Mouse (Mus musculus): Measurements from ENCODE around the gene Sept5. TPM values are rescaled to one million over a fixed set of nuclear protein-coding genes. Genes with fewer than 3 reads are reported as not detected.

Sept5 gene
- polyA plus RNA-seq, 1 experiment = 44.7 TPM

DNA sequence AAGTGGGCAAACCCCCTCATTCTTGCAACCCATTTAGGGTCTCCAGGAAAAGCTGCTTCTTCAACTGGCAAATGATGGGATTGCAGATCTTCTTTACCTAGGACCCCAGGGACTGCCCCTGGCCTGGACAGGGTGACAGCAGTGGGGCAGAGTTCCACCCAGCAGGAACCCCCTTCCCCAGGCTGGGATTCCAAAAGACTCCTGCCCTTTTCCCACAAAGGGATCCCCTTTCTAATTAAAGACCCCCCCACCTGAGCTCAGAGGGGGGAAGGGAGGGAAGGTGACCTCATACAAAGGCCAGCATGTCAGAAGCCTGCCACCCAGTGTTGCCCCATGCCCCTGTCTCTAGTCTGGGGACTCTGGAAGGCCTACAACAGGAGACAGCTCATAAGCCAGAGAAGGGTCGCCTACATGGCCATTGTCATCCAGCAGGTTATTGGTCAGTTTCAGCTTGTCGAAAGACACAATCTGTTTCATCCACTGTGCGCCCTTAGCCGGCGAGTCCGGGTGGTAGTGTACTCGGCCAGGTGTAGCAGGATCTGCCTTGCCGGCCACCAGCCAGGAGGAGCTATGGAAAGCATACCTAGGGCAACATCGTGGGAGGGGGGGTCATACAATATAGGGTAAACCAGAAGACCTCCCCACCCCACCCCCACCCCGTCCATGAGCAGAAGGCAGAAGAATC, 45.9 kb downstream of the Sept5 start:
- DNase-seq (ENCODE audit: low spot score) = no peak

DNA sequence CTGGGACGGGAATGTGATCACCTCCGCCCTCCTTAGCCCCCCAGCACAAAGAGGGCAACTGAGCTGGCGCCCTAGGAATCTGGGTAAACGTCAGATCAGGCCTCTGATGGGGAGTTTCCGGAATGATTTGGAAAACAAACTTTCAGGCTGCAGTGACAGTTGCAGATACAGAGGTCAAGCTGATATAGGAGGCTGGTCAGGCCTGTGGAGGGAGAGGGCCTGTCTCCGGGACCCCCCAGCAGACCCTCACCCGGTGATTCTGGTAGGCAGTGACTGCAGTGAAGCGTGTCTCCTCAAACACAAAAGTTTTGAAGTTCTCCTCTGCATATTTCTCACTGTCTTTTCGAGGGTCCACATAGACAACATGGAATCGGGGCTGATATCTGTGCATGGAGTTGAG, 46.6 kb downstream of the Sept5 start:
- DNase-seq (ENCODE audit: low spot score) = no peak

DNA sequence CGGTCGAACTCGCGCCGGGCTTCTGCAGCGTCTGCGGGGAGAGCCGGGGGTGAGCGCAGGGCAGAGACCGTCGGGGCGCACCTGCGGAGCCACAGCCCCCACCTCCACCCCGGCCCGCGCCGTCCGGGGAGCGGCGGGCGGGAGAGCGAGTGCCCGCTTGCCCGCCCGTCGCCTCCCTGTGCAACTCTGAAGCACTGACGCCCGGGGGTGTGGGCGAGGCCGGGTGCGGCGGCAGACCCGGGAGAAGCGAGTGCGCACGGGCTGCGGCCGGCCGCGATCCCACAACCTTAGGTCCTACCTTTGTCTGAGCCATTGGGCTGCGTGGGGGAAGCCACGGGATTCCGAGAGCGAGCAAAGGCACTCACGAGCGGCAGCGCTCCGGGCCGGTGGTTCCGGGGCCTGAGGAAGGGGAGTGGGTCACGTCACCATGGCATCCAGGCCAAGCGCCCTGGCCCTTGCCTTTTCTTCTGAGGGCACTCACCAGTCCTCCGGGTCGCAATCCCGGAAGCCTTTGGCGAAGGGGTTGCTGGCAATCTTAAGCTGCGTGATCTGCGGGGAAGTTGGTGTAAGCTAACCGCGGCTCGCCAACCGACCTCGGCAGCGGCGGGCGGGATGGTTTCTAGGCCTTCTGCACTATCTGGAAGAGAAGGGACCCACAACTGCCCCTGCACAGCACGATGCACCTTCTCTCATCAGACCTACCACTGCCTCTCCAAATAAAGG, 47.2 kb downstream of the Sept5 start:
- no peak for DNase-seq (ENCODE audit: low spot score)

DNA sequence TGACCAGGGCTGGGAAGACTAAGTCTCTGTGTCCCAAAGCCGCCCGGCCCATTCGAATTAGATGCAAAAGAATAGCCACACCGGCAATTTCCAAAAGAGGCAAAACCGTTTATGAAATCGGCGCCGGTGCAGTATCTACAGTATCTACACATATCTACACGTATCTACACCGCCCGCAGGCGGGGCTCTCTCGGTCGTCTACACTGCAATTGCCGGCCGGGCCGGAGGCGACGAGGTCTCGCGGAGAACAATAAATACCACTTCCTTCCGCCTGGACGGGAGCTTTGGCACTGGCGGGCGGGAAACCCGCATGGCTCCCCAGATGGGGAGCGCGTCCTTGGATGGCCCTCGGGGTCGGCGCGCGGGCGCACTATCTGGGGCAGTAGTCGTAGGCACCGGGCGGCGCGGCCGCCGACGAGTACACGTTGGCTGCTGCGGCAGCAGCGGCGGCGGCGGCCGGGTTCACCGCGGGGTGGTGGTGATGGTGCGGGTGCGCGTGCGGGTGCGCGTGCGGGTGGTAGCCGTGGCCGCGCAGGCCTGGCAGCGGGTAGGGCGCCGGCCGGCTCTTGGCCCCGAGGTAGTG, 48.0 kb downstream of the Sept5 start:
- no peak for DNase-seq (ENCODE audit: low spot score)

DNA sequence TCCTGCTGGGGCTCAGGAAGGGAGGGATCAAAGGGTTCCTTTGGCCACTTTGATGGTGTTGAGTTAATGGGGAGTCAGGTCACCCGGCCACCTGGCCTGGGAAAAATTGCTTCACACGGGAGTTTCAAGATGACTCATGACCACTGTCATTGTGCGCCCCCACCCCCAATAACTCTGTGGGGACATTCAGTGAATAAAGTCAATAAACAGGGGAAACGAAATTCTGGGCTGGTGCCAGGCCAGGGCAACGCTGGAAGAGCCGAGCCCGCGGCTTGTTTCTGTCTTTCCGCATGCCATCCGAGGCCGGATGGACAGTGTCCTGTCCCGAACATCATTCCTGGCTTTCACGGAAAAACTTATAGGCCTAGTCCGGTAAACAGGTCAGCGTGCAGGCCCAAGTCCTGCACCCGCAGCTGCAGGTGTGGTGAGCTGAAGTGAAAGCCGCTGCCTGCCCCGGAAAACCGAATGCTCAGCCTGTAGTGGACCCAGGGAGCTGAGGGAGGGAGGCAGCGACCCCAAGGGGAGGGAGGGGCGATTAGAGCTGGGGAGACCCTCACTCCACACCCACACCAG, 48.6 kb downstream of the Sept5 start:
- no peak for DNase-seq (ENCODE audit: low spot score)

DNA sequence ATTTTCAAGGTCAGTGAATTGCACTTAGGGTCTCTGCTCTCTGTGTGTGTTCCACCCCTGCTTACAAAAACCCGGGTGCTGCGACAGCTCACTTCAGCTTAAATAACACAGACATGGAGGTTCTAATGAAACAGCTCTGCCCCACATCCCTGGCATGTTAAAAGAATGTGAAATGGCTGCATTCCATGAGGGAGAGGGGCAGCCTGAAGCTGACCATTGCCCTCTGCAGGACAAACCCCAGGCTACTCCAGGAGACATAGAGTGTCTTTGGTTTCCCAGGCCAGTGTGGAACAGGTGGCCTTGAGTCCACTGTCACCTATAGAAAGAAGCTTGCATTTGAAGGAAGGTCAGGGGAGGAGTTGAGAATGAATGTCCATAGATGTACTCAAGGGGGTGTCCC, 49.4 kb downstream of the Sept5 start:
- no peak for DNase-seq (ENCODE audit: low spot score)

DNA sequence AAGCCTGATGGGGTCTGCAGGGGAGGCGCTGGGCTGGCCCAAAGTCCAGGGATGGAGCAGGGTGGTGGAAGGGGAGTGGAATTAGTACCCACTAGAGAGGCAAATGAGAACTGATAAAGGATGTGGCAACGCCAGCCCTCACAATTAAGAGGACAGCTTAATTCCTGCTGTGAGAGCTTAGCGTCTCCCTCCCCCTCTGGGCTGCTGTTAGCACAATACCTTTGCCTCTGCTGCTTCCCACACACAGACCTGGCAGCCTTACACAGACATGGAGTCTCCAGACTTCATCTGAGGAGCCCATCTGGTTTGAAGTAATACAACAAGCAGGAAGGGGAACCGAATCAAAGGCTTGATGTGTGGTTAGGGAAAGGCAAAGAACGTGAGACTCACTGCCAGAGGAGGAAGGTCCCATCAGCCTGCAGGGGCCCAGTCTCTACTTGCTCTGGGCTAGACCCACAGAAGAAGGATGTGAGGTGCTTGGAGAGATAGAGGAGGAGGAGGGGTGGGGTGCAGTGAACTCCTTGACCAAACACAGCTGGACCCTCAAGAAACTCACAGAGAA, 52.1 kb downstream of the Sept5 start:
- no peak for DNase-seq (ENCODE audit: low spot score)

DNA sequence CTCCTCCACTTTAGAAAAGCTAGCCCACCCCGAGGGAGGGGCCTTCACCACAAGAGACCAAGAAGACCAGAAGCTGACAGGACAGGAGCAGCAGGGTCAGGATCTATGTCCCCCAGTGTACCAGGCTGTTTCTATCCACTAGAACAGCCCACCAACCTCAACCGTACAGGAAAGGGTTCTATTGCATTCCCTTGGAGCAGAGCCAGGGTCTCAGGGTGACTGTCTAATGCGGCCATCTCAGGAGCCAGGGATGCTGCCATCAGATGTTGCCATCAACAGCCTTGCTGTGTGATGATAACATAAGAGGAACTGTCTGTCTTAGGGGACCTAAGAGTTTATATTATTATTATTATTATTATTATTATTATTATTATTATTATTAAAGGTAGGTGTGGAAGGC, 52.7 kb downstream of the Sept5 start:
- no peak for DNase-seq (ENCODE audit: low spot score)

DNA sequence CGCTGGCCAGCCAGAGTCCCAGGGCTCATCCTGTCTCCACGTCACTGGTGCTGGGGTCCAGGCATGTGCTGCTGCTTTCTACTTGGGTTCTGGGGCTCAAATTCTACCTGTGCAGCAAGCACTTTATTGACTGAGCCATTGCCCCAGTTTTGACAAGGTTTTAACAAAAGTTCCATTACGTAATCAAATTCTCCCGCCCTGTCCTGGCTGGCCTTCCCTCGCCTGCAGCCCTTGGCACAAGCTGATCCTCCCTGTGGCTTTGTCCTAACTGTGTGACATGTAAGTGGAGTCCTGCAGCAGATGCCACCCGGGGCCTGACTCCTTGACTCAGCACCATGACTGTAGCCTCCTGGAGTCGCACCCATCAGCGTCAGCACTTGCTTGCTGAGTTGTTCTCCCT, 55.6 kb downstream of the Sept5 start:
- no peak for DNase-seq (ENCODE audit: low spot score)

Other genes with a start within 250 kb of the Sept5 start
- 16.5 and 21.5 TPM in 2 replicates for gene Txnrd2, start 203.6 kb downstream of the Sept5 start, polyA plus RNA-seq (2012; rRNA removed)
- 169 and 205 TPM in 2 replicates for gene Comt, start 203.1 kb downstream of the Sept5 start, polyA plus RNA-seq (2012; rRNA removed)
- 7.9 and 8.4 TPM in 2 replicates for gene Gnb1l, start 131.2 kb downstream of the Sept5 start, polyA plus RNA-seq (2012; rRNA removed)
- gene Rtl10, start 131.1 kb downstream of the Sept5 start, polyA plus RNA-seq (2012; rRNA removed) = 4.4 and 5.6 TPM in 2 replicates
- gene Tbx1, start 39.3 kb downstream of the Sept5 start, polyA plus RNA-seq (2012; rRNA removed) = 2.0 and 4.1 TPM in 2 replicates
- gene Gp1bb, start 7.6 kb downstream of the Sept5 start, polyA plus RNA-seq (2012; rRNA removed) = 0.55 and 0.59 TPM in 2 replicates
- 11.8 and 15.0 TPM in 2 replicates for gene Gm49601, start 3.5 kb downstream of the Sept5 start, polyA plus RNA-seq (2012; rRNA removed)
- gene Cldn5, start 146.9 kb upstream of the Sept5 start, polyA plus RNA-seq (2012; rRNA removed) = 45.6 and 48.4 TPM in 2 replicates
- gene Ufd1, start 181.8 kb upstream of the Sept5 start, polyA plus RNA-seq (2012; rRNA removed) = 58.0 TPM in 2 replicates
- 2.9 and 4.4 TPM in 2 replicates for gene Cdc45, start 182.0 kb upstream of the Sept5 start, polyA plus RNA-seq (2012; rRNA removed)
- 41.6 and 56.6 TPM in 2 replicates for gene 2510002D24Rik, start 206.6 kb upstream of the Sept5 start, polyA plus RNA-seq (2012; rRNA removed)
- gene Gm28539, start 206.6 kb upstream of the Sept5 start, polyA plus RNA-seq (2012; rRNA removed) = not detected in 2 replicates
- 22.5 and 24.9 TPM in 2 replicates for gene Mrpl40, start 246.9 kb upstream of the Sept5 start, polyA plus RNA-seq (2012; rRNA removed)
- 34.4 and 36.8 TPM in 2 replicates for gene Hira, start 247.1 kb upstream of the Sept5 start, polyA plus RNA-seq (2012; rRNA removed)

All from urinary bladder, adult 2 months (tissue).